Mouse (Mus musculus) testis, adult 2 months (tissue): ENCODE measurements around the gene Lrp3. TPM values are rescaled to one million over a fixed set of nuclear protein-coding genes. Genes with fewer than 3 reads are reported as not detected.

Experiments used
- H3K27ac ChIP-seq: fragments of 200-500 bp; 2 replicates; pipeline ENCODE4 v1.5.1; 2012; ENCODE audit warnings: low read depth, low read length; ENCODE audit not compliant: control insufficient read depth, insufficient read depth
- H3K27me3 ChIP-seq: fragments of 200-500 bp; 2 replicates; pipeline ENCODE4 v1.6.1; 2012; ENCODE audit warnings: mild to moderate bottlenecking, low read length, moderate library complexity; ENCODE audit not compliant: control insufficient read depth, insufficient read depth
- H3K36me3 ChIP-seq: fragments of 200-500 bp; 2 replicates; pipeline ENCODE4 v1.6.1; 2012; ENCODE audit warnings: mild to moderate bottlenecking, low read length; ENCODE audit not compliant: control insufficient read depth, insufficient read depth
- H3K4me1 ChIP-seq: fragments of 200-500 bp; 2 replicates; pipeline ENCODE4 v1.6.1; 2012; ENCODE audit warnings: low read length; ENCODE audit not compliant: control insufficient read depth, insufficient read depth
- H3K4me3 ChIP-seq: fragments of 200-500 bp; 2 replicates; pipeline ENCODE4 v1.5.1; 2012; ENCODE audit warnings: low read depth, mild to moderate bottlenecking, low read length, moderate library complexity, mixed read lengths; ENCODE audit not compliant: control insufficient read depth
- CTCF ChIP-seq: fragments of 200-500 bp; IDR thresholded peaks from 2 replicates; pipeline ENCODE4 v1.5.1; 2012; ENCODE audit warnings: low read depth, mild to moderate bottlenecking, inconsistent platforms, low read length, moderate library complexity; ENCODE audit not compliant: control insufficient read depth, insufficient read depth, insufficient replicate concordance
- POLR2A ChIP-seq: fragments of 200-500 bp; IDR thresholded peaks from 2 replicates; pipeline ENCODE4 v1.6.1; 2012; ENCODE audit warnings: low read depth, mild to moderate bottlenecking, inconsistent platforms, low read length, moderate library complexity; ENCODE audit not compliant: control insufficient read depth
- polyA plus RNA-seq: library from polyadenylated mRNA; depleted of rRNA; stranded (reverse); fragments of >200 nt; gene quantifications from 2 replicates; pipeline ENCODE4 v1.2.3, GENCODE M21; 2012

The Lrp3 gene
- polyA plus RNA-seq, 1 experiment = 0.70 TPM

DNA sequence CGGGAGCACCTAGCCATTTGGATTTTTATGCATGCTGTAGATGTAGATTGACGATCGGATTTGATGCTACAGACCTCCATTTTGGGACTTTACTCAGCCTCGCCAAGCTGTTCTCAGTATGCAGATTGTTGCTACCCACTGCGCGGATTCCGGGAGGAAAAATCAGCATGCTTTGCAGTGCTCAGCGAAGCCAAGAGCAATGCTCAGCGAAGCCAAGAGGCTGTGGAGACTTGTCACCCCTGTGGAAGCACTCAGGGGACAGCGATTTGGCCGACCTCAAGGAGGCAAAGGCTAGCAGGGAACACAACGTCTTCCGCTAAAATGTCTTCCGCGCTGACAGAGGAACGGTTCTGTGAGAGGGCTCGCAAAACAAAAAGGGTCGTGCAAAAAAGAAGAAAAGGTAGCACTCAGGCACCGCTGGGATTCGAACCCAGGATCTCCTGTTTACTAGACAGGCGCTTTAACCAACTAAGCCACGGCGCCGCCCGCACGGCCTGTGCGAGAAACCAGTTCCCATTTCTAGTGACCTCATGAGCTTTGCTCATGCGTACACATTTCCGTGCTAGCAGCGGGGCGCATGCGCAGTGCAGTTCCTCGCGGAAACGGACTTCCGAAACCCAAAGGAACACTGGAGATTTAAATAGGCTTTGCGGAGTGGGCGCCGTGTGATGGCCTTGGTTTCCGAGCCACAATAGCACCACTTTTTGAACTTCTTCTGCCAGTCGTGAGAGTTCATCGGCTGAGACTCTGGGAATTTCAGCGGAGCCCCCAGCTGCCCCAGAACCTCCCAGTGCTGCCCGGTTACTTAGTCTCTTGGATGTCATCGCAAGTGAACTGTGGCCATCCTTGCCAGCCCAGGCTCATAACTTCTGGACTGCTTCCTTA, 19.3 kb upstream of the Lrp3 start:
- Histone ChIP-seq H3K4me1 (peaks cover 12% of the 10 kb centered on the region), H3K27me3 (no peaks in the 10 kb centered on the region), H3K27ac (peak overlapping the region; percentile 84), H3K36me3 (no peaks in the 10 kb centered on the region), H3K4me3 (peak overlapping the region; percentile 93)
- no peak for TF ChIP-seq CTCF
- peak; percentile 45; the same call in 1 of the 2 replicates for TF ChIP-seq POLR2A

DNA sequence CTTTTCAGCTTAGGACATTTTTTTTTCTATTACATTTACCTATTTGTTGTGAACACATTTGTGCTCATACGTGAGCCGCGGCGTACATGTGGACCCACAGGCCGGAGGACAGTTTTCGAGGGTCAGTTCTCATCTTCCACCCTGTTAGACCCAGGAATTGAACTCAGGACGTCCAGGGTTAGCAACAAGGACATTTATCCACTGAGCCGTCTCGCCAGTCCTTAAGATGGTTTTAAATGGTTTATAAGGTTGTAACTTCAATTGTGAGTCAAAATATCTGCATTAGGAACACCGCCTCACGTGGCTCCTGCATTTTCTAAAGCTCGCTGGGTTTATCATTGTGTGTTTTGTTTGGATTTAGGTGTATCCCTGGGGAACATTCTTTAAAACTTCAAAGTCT, 18.6 kb upstream of the Lrp3 start:
- no peak for TF ChIP-seq CTCF
- no peak for TF ChIP-seq POLR2A
- Histone ChIP-seq H3K27me3 (no peaks in the 10 kb centered on the region), H3K4me3 (peak overlapping the region; percentile 93), H3K4me1 (peaks cover 12% of the 10 kb centered on the region), H3K27ac (no peak overlapping the region), H3K36me3 (no peaks in the 10 kb centered on the region)

DNA sequence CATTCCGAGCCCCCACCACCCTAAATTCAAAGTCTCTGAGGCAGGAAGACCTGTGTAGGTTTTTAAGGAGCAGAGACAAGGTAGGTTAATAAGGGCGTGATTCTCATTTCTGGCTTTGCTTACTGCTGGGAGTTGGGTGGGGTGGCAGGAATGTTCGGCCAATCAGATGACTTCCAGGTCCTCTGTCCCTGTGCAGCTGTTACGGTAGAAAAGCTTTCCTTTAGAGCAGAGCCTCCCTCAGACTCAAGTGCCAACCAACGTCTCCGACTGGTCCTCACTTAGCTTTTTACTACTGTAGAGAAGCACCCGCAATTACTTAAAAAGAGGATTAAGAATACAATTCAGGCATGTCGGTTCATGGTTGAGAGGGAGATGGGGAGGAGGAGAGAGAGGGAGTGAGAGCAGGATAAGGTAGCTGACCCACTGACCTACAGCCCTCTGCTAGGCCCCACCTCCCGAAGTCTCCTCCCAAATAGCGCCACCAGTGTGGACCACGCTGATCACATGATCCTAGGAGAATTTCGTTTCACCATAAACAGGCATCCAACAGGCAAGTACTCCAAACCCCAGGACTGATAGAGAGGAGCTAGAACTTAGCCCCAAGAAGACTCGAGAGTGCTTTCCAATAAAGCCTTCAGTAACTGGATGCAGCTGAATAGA, 17.6 kb upstream of the Lrp3 start:
- peaks cover 12% of the 10 kb centered on the region for H3K4me1 ChIP-seq
- TF ChIP-seq POLR2A (no peak), CTCF (no peak)
- no peak overlapping the region for H3K27ac ChIP-seq
- H3K4me3 ChIP-seq = no peak overlapping the region
- H3K27me3 ChIP-seq = no peaks in the 10 kb centered on the region
- H3K36me3 ChIP-seq = no peaks in the 10 kb centered on the region

DNA sequence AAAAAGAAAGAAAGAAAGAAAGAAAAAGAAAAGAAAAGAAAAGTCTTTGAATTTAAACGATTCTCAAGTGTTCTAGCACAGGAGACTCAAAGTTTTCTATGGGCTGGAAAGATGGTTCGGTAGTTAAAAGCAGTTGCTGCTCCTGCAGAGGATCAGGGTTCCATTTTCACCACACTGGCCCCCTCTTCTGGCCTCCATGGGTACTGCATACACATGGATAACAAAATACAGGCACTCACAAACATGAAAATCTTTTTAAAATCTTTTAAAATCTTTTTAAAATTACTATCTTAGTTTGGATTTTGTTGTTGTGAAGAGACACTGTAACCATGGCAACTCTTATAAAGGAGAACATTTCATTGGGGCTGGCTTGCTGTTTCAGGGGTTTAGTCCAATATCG, 15.0 kb upstream of the Lrp3 start:
- TF ChIP-seq CTCF (peak; percentile 38; the same call in 1 of the 2 replicates), POLR2A (no peak)

DNA sequence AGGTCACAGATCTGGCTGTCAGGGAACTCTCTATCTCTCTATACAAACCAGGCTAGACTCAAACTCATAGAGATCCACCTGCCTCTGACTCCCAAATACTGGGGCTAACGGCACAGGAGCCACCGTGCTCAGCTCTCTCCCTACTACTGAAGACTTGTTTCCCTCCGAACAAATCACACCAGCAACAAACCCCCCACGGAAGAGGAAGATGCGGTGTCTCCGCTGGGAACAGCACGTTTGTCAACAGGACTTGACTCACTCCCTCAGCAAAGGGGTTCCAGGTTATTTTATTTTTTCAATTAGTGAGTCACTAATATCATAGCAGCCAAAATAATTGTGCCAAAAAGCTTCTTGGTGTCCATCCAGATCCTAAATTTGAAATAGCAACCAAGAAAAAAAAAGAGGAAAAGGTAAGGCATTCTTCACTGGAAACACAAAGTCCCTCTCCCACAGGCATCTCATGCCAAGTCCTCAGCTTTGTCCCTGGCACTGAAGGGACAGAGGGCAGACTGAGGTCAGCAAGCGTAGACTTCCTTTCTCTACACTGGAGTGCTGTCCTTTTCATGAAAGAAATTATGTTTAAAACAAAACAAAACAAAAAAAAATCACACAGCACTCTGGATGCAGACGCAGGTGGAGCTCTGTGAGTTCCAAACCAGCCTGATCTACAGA, 5.5 kb upstream of the Lrp3 start:
- no peaks in the 10 kb centered on the region for H3K36me3 ChIP-seq
- no peaks in the 10 kb centered on the region for H3K4me1 ChIP-seq
- TF ChIP-seq POLR2A = no peak
- no peak overlapping the region for H3K27ac ChIP-seq
- no peaks in the 10 kb centered on the region for H3K27me3 ChIP-seq
- H3K4me3 ChIP-seq = no peak overlapping the region

More for the DNA sequence above, 15.0 kb upstream of the Lrp3 start:
- Histone ChIP-seq H3K4me1 (peaks cover 9% of the 10 kb centered on the region), H3K4me3 (no peak overlapping the region), H3K36me3 (no peaks in the 10 kb centered on the region), H3K27ac (no peak overlapping the region), H3K27me3 (no peaks in the 10 kb centered on the region)

DNA sequence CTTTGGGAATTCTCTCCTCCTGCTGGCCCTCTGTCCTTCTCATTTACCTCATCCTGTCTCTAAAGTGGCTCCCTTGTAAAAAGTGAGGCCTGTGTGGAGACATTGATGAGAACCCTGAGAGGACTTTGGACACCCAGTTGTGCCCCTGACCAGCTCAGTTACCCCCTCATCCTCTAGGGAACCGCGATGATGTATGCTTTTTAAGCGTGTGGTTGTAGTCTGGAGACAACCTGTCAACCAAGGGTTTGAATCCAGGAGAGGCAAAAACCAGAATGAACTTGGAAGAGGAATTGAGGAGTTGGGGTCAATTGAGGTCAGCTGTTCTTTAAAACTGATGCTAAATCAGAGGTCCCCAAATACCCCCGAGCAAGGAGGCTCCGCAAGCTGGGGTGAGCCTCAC, 433 bp upstream of the Lrp3 start:
- Histone ChIP-seq H3K4me1 (peaks cover 8% of the 10 kb centered on the region), H3K36me3 (no peaks in the 10 kb centered on the region), H3K4me3 (no peak overlapping the region; the same call in 1 of the 2 replicates), H3K27me3 (no peaks in the 10 kb centered on the region), H3K27ac (no peak overlapping the region)
- TF ChIP-seq POLR2A (no peak), CTCF (no peak)
